Mouse (Mus musculus) spleen, adult 2 months (tissue): ENCODE measurements around the gene Dirc2.

Experiments
- CTCF ChIP-seq: fragments of 200-500 bp; IDR thresholded peaks from 2 replicates; pipeline ENCODE4 v1.5.1; 2011; ENCODE audit warnings: mild to moderate bottlenecking, inconsistent platforms; ENCODE audit not compliant: insufficient read depth, insufficient read length, insufficient replicate concordance; ENCODE audit errors: extremely low read depth
- POLR2A ChIP-seq: fragments of 200-500 bp; IDR thresholded peaks from 2 replicates; pipeline ENCODE4 v1.6.1; 2011; ENCODE audit warnings: low read depth, low read length, inconsistent platforms

DNA sequence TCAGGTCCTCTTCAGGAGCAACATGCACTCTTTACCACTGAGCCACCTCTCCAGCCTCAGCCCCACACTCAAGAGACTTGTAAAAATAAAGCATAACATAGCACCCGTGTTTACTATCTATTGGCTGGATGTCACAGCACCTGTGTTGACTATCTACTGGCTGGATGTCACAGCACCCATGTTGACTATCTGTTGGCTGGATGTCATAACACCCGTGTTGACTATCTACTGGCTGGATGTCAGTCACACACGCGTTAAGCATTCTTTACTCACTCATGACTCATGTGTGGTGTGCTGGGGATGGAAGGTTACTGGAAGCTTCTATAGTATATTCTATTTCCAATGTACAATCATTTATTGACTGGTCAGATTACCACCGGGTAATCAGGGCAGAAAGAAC, 62.2 kb downstream of the Dirc2 start:
- TF ChIP-seq CTCF = no peak
- no peak for TF ChIP-seq POLR2A
